Mouse (Mus musculus) lung, postnatal 0 days (tissue): ENCODE results near the gene Slamf1.

Experiments used
- CTCF ChIP-seq: IDR thresholded peaks from 2 replicates; pipeline ENCODE4 v1.5.1; 2016; ENCODE audit warnings: antibody characterized with exemption, mild to moderate bottlenecking
- EP300 ChIP-seq: IDR thresholded peaks from 2 replicates; pipeline ENCODE4 v1.6.1; 2016; ENCODE audit warnings: antibody characterized with exemption, mild to moderate bottlenecking, control low read depth

DNA sequence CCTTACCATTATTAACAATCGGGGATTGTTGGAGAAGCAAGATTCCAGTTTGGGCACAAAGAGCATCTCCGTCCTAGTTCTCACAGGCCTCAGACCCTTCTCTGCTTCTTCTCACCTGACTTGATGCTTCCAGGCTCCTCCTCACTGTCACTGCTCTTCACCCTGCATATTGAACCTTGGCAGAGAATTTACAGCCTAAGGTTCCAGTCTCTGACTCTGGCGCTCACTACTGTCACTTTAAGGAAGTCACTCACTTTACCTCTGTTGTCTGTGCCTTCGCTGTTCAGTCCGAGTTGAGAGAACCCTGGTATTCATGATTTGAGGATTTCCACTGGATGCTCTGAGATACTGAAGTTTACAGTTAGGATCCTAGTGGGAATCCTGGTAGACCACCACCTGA lies 7.3 kb downstream of the Slamf1 start:
- no peak for TF ChIP-seq CTCF
- no peak for TF ChIP-seq EP300
